Mouse (Mus musculus) C2C12 (cell line): ENCODE measurements around the gene Rftn1.

Source experiments
- CTCF ChIP-seq: IDR thresholded peaks from one replicate; pipeline ENCODE4 v1.5.1; 2011; ENCODE audit not compliant: control insufficient read depth, insufficient read depth, insufficient read length
- MYOG ChIP-seq: IDR thresholded peaks from one replicate; pipeline ENCODE4 v1.6.1; 2011; ENCODE audit not compliant: control insufficient read depth, insufficient read length; ENCODE audit errors: extremely low read depth
- USF1 ChIP-seq: IDR thresholded peaks from one replicate; pipeline ENCODE4 v1.6.1; 2011; ENCODE audit warnings: low read depth, mild to moderate bottlenecking, control low read depth, moderate library complexity

GRCm38 (mm10) chr17:50125245-50125798 lies 65.2 kb downstream of the Rftn1 start:
- TF ChIP-seq USF1, result no peak
- TF ChIP-seq CTCF, result no peak
- TF ChIP-seq MYOG, result no peak
